Mouse (Mus musculus): ENCODE data around the gene Arfgef2.

GRCm38 (mm10) chr2:166906523-166907182 is 101.3 kb downstream of the Arfgef2 start:
- no peak for TF ChIP-seq CTCF (IDR thresholded peaks at IDR 0.05)
- no peak for TF ChIP-seq POLR2A (IDR thresholded peaks at IDR 0.05; ENCODE audit: insufficient read depth, low read depth, low read length)

Measured in heart, adult 2 months (tissue).